Mouse (Mus musculus): ENCODE measurements at regions not wholly inside any gene's neighbourhood (a gene's known extent, or its start where the extent isn't known, plus 50 kb on each side); places are given as distances from the start of the nearest gene placed in this dataset.

DNA sequence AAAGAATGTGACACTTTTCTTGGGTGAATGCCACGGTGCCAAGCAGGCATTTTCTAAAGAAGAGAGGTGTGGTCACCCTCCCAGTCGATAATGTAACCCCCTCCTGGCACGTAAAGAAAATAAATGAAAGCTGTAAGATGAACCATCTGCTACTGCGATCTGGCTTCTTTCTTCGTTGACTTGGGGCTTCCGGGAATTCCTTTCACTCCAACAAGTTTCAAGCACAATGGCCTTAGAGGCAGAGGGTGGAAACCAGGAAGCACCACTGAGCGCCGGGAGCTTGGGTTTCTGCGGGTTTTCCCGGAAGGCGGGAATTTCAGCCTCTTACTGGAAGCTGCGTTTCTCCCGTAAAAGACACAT lies 203.5 kb downstream of the C1d start:
- DNase-seq, result peak; percentile 44

DNA sequence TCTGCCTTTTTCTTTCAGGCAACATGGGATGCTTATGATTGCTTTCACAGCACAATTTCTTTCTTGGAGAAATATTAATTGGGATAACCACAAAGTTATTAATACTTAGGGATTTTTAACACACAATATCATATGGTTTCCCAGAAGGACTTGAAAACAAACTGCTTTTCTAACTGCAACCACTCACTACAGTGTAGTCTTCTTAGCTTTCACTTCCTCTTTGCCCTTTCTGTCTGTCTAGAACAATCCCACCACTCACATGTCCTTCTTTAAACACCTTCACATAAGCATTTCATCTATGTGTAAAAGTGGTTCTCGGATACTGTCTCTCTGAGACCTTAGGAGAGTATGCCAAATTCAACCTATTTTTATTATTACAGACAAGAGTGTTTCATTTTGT lies 204.3 kb downstream of the C1d start:
- DNase-seq, result no peak
- intact Hi-C loops (cut with DNase I), result loop anchor here (10.0 kb wide), 1 partner anchor 1413 kb away; no protein-coding TSS in a partner anchor

More for the DNA sequence above, 203.5 kb downstream of the C1d start:
- intact Hi-C loops (cut with DNase I), result loop anchor here (10.0 kb wide), 1 partner anchor 1414 kb away; no protein-coding TSS in a partner anchor

GRCm38 (mm10) chr11:17464875-17465274 lies 207.5 kb downstream of the C1d start:
- intact Hi-C loops (cut with DNase I), result loop anchor here (10.0 kb wide), 1 partner anchor 1410 kb away; no protein-coding TSS in a partner anchor
- peak; percentile 56 for DNase-seq

DNA sequence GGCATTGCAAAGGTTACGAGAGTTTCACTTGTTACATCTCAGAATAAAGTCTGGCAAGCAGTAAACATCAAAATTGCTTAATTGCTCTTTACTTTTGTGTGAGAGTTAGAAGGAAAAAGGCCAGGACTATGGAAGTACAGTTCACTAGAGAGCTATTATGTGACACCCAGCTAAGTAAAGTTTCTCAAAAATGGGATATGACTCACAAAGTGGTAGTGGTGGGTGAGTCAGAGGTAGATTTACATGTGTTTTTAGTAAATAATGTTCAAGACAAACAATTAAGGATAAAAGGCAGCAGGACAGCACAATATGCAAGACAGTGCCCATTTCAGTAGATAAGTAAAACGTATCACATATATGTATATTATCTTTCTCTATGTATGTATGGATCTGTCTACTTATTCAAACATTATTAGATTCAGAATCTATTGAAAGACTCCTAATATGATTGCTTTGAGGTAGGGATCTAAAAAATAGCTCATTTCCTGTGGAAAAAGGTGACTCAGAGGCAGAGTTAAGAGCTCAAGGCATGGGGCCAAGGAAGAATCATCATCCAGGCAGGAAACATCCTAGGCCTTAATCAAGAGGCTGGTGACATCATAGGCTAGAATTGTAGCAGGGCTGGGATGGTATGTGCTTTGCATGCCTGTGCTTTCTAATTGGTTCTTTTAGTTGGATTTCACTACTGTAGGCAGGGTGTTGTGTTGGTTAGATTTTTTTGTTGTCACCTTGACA lies 211.2 kb downstream of the C1d start:
- no peak for DNase-seq
- intact Hi-C loops (cut with DNase I), result loop anchor here (10.0 kb wide), 1 partner anchor 1406 kb away; no protein-coding TSS in a partner anchor

GRCm38 (mm10) chr11:17481436-17481996 lies 224.1 kb downstream of the C1d start:
- DNase-seq, result no peak
- intact Hi-C loops (cut with DNase I), result no loop called here

DNA sequence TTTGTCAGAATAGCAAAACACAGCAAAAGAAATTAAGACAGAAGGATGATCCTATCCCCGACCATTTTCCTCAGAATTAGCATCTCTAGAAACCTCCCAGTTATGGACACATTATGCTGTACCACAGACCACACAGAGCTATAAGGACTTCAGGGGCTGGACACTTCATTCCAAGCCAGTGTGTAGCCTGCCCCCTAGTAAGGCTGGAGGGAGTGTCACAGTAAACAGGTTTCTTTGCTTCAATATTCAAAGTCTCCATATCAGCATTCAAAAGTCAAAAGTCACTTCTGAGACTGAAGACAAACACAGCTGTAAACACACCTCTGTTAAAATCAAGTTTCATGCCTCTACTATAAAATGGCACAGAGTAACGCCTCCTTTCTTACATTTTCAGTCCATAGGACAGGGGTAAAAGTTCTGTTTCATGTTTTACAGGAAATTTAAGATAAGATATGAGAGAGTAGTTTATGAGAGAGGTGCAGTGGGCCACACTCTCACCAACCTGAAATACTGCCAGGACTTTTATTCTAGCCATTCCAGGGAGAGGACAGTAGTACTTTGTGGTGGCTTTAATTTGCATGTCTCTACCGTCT lies 226.6 kb downstream of the C1d start:
- DNase-seq, result no peak
- intact Hi-C loops (cut with DNase I), result no loop called here

DNA sequence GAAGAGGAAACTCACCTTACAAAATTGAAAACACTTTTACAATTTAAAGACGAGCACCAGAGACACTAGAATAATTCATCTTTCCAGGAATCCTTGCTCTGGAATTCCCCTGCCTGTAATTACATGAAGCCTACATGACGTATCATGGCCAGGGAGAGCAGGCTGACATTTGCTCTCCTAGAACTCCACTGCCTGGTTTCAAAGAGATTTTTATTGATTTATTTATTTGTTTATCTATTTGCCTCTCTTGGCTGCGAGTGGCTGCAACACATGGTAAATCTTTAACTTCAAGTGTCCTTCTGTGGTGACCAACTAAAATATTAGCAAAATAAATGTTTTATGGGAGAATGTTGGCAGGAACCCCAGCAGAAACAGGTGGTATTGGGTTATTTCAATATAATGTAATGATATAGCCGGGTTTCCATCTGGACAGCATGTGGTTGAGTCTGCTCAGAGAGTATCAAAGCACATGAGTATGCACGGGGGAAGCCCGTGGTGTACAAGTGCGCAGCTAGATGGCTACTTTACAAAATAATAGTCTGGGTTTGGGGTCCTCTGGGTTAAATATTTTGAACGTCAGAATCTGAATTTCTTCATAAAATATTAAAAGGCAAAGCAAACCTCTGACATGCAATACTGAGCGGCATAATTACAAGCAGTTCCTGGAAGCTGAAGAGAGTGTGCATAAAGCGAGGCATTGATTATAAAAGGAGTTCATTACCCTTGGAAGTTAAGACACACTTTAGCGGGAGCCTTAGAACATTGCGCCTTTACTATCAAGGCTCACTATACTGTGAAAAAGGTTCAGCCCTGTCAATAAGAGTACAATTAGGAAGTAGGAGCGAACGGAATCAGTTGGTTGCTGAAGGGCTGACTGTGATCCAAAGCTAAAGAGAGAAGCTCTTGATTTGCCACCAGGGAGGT lies 244.0 kb downstream of the C1d start:
- no peak for DNase-seq
- intact Hi-C loops (cut with DNase I), result no loop called here

- intact Hi-C loops (cut with DNase I), result no loop called here
- no peak for DNase-seq
These were observed 244.7 kb downstream of the C1d start for GRCm38 (mm10) chr11:17502052-17502451.

- intact Hi-C loops (cut with DNase I), result no loop called here
- DNase-seq, result no peak
These were observed 265.0 kb downstream of the C1d start for GRCm38 (mm10) chr11:17522220-17522919.

- no peak for DNase-seq
- intact Hi-C loops (cut with DNase I), result no loop called here
These were observed 265.9 kb downstream of the C1d start for GRCm38 (mm10) chr11:17523329-17523728.

DNA sequence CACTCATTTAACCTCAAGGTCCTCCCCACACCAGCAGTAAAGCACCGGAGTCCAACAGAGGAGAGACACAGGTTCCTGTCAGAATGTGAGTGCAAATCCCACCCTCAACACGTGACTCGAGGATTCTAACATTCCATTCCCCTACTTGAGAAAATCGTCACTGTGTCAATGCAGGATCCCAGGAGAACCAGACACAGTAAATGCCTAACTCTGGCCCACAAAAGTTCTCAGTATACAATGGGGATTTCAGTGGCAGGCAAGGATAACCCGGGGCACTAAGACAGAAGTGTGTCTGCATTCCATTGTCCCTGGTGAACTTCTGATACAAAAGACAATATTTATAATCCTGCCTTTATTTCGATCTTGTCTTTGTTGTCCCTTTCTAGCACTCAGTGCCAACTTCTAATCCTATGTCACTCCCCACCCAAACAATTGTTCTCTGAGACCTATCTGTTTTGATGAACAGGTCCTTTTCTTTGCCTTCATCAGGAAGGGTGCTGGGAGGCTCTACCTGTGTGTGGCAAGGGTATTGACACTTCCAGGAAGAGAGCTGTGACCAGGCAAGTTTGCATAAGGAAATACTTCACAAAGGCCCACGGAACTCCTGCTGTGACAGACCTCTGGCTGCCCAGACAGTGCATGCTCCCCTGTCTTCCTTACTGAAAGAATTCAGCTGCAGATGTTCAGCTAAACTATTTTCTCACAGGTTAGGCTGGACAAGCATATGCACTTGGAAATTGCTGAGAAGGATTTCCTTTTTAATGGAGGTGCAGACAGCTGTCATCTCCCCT lies 267.8 kb downstream of the C1d start:
- no peak for DNase-seq
- intact Hi-C loops (cut with DNase I), result no loop called here

GRCm38 (mm10) chr11:17526476-17526875 lies 269.1 kb downstream of the C1d start:
- no peak for DNase-seq
- intact Hi-C loops (cut with DNase I), result no loop called here

DNA sequence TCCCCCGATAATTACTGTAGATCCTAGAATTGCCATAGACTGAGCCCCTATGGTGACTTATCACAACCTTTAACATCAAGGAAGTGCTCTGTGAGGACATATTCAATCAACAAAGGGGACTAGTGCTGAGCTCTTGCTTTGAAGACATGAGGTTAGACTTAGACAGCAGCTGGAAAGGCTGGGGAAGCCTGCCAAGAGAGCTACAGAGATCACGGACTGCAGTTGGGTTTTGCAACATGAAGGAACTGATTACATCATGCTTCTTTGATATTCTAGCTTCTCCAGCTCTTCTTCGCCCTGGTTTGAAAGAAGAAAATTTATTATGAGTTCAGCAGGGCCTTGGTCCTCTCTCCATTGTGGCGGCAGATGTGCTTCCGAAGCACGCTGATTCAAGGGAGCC lies 271.2 kb downstream of the C1d start:
- no peak for DNase-seq
- intact Hi-C loops (cut with DNase I), result no loop called here

DNA sequence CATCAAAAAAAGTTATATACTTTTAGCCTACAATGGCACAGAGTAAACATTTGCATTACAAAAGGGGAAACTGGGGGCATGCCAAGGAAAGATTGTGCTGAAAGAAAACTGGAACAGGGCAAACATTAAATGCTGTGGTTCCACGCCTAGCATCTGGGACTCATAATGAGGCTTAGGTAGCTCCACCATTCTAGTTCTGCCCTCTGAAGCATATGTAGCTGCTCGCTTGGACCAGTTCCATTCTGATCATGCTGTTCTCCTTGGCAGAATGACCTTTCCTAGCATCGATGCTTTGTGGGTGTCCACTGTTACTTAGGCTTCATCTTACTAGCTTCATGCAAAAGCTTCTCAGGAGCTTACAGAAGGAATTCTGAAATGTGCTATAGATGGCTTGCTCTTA lies 276.3 kb downstream of the C1d start:
- peak; percentile 17 for DNase-seq
- intact Hi-C loops (cut with DNase I), result no loop called here

GRCm38 (mm10) chr11:17546286-17546685 lies 288.9 kb downstream of the C1d start:
- DNase-seq, result no peak
- intact Hi-C loops (cut with DNase I), result no loop called here

GRCm38 (mm10) chr11:17549148-17549547 lies 291.8 kb downstream of the C1d start:
- intact Hi-C loops (cut with DNase I), result no loop called here
- DNase-seq, result no peak

- intact Hi-C loops (cut with DNase I), result no loop called here
- no peak for DNase-seq
These were observed 297.9 kb downstream of the C1d start for GRCm38 (mm10) chr11:17555276-17555675.

GRCm38 (mm10) chr11:17591780-17592487 lies 334.6 kb downstream of the C1d start:
- intact Hi-C loops (cut with DNase I), result no loop called here
- no peak for DNase-seq
